Mouse (Mus musculus): ENCODE measurements around the gene Crim1.
"Not testable (repeated sequence)": the region's sequence is repeated elsewhere in the genome, so short reads cannot be mapped to it uniquely, and the experiment has no call there.

The Crim1 gene

DNA sequence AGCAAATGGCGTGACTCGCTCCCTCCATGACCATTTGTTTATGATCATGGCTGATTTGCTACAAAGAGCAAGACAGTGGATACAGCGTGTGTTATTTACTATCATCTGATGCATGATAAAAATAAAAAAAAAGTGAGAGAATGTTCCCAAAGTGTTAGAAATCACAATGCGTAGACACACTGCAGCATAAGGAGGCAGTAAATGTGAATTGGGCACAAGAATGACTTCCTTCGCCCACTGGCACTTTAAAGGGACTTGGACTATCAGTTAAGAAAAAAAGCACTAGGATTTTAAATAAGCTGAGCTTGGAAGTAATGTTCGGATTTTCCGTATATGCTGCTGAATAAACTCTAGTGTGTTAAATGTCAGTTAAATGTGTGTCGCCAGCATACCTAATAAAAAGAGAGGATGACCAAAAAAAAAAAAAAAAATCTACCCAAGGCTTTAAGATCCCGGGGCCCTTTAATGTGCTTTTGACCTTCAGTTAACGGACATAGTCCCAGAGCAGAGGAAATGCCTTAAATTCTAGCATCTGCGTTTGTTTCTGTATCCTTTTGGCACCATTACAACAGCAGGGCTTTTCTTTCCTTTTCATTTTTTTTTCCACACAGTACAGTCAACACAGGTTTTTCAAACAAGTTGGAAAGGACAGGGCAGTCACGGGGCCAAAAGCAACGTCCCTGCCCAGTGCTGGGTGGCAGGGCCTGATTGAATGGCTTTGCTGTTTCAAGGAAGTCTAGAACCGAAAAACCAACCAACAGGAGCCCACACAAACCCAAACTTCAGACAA is 50.3 kb downstream of the Crim1 start:
- DNase-seq (ENCODE audit: low spot score in 2 of 2) = no peak

DNA sequence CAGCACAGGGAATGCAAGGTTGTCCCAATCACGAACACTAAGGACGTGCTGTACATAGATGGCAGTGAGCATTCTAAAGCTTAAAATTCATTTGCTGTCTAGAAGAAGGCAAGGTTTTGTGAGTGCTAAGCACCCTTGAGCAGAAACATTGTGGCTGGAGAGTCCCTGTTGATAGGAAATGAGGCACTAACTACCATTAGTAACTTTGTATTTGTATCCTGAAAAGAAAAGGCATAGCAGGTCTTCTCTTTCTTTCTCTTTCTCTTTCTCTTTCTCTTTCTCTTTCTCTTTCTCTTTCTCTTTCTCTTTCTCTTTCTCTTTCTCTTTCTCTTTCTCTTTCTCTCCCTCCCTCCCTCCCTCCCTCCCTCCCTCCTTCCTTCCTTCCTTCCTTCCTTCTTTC is 53.5 kb downstream of the Crim1 start:
- not testable (repeated sequence) for DNase-seq (ENCODE audit: low spot score in 2 of 2)

DNA sequence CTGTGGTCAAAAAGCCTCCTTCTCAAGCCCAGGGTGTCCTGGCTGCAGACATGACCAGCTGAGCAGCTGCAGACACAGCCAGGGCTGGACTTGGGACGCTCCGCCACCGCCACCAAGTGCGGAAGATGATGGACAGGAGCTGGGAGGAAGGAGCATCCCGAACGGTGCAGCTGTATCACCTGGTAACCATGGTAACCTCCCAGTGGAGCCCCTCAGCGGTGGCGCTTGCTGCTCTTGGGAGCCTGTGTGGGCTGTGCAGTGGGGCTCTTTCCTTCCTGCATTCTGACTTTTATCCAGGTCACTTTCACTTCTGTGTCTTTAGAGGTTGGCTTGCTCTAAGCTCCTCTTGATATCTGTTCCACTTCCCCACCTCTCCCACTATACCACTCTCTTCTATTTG is 54.2 kb downstream of the Crim1 start:
- DNase-seq (ENCODE audit: low spot score in 2 of 2) = no peak

DNA sequence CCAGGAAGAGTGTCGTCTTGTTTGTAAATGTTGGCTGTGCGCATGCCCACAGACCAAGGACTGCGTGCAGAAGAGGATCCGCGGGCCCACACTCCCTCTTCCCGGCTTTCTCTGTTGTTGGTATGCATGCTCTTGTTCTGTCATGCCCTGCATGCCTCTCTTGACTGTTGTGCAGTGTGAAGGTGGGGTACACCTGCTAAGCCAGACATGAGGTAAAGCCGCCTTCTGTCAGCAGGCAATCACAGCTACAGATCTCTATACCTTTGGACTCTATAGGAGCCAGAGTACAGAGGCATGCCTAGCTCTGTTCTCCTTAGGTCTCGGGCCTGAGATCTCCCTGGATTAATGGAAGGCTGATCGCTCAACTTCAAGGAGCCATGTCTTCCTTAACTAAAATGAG is 55.7 kb downstream of the Crim1 start:
- DNase-seq (ENCODE audit: low spot score in 2 of 2) = no peak

DNA sequence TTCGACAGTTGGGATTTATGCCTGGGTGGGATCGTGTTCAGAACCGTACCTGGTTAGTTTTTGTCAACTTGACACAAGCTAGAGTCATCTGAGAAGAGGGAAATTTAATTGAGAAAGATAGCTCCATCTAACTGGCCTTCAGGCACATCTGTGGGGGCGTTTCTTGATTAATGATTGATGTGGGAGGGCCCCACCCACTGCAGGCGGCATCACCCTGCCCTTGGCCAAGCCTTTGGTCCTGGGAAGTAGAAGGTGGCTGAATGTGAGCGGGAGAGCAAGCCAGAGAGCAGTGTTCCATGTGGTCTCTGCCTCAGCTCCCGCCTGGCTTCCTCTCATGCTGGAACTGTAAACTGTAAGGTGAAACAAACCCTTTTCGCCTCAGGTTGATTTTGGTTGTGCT is 56.5 kb downstream of the Crim1 start:
- DNase-seq (ENCODE audit: low spot score in 2 of 2) = no peak

DNA sequence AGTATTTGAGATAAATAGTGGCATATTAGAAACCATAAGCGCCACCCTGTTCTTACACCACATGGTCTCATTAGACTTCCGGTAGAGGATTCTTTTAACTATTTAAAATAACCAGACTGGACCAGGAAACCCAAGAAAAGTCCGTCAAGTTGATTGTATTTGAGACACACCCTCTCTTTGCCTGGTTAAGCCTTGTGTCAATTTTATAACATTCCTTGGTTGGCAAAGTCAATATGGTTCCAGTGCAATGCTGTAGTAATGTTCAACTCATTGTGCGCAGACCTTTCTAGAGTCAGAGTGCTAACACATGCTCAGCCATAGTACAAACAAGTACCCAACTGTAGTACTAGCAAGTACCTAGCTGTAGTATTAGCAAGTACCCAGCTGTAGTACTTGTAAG is 61.6 kb downstream of the Crim1 start:
- DNase-seq (ENCODE audit: low spot score in 2 of 2) = no peak

DNA sequence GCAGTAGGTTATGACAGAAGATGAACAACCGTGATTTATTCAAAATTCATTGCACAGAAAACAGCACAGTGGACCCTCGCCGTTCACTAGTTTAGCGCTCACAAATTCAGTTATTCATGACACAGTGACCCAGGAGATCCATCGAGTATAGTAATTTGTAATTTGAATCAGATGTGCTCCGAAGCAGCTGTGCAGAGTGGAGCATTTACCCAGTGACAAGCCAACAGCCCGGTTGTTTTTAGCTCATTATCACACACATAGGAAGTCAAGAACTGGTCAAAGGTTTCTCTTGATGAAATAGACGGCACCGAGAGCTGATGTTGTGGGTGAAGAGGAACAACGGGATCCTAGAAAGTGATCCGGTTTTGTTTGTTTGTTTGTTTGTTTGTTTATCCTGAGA is 64.1 kb downstream of the Crim1 start:
- no peak for DNase-seq (ENCODE audit: low spot score in 2 of 2)

DNA sequence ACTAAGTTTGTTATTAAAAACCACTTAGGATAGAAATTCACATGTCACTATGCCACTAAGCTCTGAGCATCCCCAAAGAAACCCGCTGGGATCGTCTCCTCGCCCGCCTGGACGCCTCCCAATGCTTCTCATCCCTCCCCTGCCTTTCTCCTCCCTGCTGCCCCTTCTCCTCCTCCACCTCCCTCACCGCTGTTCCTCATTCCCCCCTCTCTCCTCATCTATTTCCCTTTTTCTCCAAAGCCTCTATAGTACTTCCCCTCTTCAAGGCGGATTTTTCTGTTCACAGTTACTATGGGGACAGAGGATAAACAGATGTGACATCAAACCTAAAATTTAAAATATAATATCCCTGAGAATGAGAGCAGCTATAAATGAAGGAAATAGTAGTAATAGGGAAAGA is 65.1 kb downstream of the Crim1 start:
- no peak for DNase-seq (ENCODE audit: low spot score in 2 of 2)

DNA sequence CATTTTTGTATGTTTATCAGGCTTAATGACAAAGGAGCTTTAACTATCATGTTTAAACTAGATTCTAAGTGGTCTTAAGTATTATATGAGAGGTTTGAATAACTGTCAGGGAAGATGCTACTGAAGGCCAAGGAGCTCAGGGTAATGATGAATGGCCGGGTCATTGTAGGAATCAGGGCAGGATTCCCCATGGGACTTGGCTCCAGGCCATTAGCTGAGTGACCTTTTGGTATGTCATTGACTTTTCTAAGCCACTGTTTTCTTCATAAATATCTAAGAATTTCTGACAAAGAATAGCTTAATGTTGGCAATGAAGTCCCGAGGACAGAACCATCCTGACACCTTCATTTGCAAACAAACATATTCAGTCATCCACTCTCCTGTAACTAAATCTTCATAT is 66.2 kb downstream of the Crim1 start:
- DNase-seq (ENCODE audit: low spot score in 2 of 2) = no peak

DNA sequence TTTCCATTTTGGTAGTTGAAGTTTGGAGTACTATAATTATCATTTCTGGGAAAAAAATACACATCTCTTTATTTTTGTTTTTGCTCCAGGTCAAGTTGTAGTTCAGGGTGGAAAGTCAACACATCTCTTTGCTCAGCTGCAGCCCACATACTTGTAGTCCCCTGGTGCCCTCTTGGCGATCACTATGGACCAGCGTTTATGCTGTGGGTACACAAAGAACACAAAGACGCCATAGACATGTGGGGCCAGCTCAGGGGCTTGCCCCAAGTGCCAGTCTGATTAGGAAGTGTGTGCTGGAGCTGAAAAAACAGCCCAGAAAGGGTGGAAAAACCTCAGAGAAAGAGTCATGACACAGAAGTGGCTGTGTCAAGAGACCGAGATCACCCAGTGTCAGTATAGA is 68.5 kb downstream of the Crim1 start:
- DNase-seq (ENCODE audit: low spot score in 2 of 2) = no peak

DNA sequence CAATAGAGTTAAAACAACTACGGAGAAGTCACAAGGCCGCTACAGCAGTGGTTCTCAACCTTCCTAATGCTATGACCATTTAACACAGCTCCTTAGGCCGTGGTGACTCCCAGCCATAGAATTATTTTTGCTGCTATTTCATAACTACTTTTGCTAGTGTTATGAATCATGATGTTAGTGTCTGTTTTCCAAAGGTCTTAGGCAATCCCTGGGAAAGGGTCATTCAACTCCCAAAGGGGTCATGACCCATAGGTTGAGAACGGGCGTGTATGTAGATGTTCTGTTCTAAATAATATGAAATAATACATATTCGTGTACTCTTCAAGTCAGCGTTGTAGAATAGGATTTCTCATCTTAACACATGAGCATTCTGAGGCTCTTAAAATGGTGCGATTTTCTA is 69.3 kb downstream of the Crim1 start:
- DNase-seq (ENCODE audit: low spot score in 2 of 2) = no peak

DNA sequence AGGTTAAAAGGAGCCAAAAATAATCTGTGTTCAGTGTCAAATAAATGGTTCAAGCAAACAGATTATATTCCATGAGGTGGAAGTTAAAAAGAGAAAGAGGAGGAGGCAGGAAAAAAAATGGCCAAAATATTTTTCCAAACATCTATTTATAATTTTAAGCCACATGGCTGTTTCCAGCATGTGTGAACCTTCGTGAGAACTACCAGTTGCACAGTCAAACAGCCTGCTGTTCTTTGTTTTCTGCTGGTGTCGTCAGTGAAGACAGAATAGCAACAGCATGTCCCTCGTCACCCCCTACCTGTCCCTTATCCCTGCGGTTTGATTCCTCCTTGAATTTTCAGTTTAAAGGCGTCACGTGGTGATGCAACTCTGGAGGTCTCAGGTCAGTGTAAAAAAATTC is 70.0 kb downstream of the Crim1 start:
- DNase-seq (ENCODE audit: low spot score in 2 of 2) = no peak

DNA sequence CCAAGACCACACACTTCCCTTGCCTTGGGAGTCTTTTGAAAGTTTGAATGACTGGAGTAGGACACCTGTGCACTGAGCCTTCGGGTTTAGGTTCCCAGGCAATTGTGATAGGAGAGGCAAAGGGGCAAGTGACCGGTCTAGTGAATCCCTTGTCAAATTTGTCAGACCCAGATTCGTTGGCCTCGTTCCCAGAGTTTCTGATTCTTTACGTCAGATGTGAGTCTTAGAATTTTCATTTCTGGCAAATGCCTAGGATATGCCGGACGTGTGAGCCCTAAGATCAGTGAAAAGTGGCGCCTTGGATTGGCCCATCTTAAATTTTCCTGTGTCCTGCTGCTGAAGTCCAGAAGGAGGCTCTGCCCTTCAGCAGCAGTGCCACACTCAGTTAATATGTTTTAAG is 71.7 kb downstream of the Crim1 start:
- DNase-seq (ENCODE audit: low spot score in 2 of 2) = no peak

DNA sequence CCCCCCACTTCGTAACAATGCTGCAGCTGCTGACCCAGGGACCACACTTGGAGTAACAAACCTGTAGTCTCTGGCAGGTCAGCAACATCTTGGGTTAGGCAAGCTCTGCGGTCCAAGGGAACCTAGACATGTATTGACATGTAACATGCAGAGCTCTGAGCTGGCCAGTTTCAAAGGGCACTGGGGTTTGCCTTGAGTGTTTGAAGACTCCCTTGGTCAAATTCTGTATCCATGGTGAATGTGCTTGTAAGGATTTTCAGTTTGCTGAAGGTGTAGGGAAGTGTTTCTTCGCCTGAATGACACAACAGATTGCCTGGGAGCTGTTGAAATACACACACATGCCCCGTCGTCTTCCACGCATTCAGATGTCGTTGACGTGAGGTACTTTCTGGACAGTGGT is 72.1 kb downstream of the Crim1 start:
- no peak for DNase-seq (ENCODE audit: low spot score in 2 of 2)

DNA sequence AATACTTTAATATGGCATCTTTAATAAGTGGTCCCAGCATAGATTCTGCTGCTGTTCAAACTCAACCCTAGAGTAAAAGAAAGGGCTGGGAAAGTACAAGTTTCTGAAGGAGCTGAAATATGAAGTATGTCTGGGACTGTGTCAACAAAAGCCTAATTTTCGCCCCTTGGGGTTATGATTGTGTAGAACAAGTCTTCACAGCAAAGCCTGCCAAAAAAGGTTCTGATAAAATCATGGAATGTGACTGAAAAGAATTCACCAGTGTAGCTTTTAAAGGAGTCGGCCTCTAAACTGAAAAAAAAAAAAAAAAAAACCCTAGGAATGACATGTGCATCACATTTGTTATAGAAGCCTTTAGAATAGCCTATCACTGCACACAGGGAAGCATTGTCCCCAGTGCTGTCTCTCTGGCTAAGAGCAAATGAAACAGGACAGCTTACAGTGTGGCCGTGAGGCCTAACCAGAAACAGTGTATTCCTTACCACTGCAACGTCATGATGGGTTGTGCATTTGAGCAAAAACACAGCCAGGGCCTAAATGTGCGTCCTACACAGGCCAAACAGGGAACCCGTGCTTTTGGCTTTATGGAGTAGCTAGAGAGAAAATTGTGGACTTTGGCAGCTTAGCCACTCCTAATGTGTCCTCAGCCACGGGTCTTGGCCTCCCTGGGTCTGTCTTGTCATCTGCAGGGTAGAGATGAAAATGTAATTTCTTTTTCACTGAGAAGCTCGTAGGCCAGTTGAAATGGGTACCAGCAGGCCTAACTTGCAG is 72.8 kb downstream of the Crim1 start:
- DNase-seq (ENCODE audit: low spot score in 2 of 2) = no peak

DNA sequence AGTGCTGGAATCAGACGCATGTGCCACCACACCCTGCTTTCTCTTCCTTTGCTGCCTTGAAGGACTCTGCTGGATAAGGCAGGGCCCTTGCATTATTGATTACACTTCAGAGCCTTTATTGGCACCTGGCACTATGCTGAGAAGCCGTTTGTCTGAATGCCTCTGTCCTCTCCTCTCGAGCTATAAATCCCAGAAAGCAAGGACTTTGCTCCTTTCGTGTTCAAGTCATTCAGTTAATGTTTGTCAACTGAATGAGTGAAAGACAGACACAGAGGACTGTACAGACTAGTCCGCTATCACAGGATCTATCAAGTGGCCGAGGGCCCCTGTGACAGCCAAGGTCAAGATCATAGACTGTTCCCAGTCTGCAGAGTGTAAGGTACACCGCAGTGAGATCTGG is 73.8 kb downstream of the Crim1 start:
- DNase-seq (ENCODE audit: low spot score in 2 of 2) = no peak

DNA sequence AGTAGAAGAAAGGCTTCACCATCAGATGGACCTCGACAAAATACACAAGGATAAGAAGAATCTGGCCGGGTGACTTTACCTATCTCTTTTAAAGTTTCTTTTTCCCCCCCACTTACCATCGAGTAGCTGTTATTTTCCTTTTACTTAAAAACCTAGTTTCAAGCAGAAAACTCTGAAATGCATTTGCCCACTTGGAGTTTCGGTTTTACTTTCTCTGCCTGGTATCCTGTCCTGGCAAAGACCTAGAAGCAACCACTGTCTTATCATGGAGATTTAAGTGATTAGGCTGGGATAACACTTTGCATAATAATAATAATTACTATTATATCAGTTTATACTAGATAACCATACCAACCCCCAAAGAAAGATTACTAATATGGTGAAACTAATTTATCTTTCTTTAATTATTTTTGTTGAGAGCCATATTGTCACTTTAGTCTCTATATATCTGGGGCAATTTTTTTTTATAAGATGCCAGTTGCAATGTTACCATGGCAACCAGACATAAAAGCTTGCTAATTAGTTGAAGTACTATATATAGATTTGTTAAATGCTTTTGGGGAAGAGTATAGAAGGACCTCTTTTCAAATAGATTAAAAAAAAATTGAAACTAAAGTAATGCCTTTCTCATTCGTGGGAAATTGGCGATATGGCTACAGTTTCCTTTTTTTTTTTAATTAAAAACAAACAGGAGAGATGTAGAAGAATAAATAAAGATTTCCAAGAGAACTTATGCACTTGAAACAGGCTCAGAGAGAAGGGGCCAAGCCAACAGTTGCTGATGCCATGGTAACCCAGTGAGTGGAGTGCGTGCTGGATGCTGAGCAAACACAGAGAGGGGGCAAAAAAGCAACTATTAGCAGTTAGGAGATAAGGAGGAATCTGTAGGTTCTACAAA is 74.8 kb downstream of the Crim1 start:
- DNase-seq (ENCODE audit: low spot score in 2 of 2) = no peak

DNA sequence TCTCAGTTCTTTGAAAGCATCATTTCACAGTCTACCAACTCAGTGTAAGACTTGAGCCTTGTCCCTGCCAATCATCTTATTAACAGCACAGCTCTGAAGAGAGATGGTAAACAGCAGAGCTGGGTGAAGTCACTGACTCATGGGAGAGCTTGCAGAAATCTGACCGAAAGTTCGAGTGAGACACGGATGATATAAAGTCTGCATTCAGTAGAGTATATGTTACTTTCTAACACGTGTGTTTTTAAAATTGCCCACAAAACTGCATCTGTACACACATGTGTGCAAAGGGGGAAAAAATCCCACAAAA is 75.4 kb downstream of the Crim1 start:
- no peak for DNase-seq (ENCODE audit: low spot score in 2 of 2)

DNA sequence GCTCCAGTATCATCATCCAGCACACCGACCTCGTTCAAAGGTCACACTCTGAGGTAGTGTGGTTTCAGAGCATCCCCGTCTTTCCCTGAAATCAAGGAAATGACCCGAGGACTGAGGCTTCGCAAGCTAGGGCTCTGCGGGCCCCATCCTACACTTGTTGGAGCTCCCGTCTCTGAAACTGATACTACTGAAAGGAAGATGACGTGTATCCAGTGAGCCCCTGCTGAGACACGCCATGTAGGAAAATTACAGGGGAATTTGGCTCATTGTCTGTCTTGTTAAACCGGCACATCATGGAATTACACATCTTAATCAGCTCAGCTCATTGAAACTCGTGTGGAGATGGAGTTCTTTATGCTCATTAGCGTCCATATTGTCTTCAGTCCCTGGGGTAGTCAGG is 79.1 kb downstream of the Crim1 start:
- no peak for DNase-seq (ENCODE audit: low spot score in 2 of 2)

DNA sequence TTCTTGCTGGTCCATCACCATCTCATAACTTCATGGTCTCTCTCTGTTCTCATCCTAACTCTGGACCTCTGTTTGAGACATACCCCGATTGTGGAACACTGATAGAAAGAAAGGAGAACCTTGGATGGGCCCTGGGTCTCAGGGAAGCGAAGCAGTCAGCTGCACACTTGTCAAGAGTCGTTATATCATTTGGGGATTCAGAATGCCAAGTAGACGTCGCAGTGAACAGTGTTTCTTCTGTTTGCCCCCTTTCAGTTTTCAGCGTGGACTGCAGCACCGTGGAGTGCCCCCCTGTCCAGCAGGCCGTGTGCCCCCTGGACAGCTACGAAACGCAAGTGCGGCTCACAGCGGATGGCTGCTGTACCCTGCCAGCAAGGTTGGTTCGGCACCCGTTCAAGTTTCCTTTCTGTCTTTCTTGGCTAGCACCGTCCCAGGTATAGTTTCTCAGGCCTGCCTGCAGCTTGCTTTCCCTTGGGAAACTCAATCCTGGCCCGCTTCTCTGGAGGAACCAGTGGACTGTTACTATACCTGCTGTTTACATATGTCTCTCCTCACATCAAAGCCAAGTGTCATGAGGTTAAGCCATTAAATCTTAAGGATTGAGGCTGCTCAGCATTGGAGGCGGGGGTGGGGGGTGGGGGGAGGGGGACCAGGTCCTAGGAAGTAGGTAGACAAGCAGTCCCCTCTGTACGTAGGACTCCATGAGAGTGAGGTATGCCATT is 81.1 kb downstream of the Crim1 start:
- DNase-seq (ENCODE audit: low spot score in 2 of 2) = no peak

DNA sequence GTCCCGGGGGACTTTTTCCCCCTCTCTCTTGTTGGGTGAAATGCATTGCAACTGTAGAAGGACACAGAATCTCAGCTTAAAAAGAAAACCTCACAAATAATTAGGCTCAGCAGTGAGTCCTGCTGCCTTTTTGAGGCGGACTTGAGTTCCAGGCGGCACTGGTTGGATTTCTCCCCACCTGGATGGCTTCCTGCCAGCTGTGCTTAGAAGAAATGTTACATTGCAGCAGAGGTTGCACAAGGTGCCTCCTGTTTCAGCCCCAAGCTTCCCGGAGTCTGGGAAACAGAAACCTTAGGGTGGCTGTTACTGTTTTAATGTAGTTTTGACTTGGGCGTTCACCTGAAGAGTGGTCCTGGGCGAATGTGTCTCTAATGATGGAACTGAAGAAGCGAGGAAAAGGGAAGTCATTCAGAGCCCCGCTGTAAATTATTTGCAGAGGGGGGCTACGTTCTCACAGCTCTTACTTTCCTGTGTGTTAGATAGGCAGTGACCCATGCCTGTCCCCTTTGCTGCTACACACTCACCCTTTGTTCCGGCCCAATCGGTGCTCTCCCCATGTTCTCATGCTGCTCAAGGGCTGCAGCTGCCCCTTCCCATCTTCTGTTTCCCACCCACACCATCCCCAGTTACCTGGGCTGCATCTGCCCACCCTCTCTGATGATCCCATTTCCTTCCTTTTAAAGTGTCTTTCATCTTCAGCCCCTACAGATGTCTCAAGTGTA is 83.4 kb downstream of the Crim1 start:
- no peak for DNase-seq (ENCODE audit: low spot score in 2 of 2)

All from left cerebral cortex, adult 9 months (tissue).